Mouse (Mus musculus) small intestine, adult 2 months (tissue): ENCODE data around the gene Slc9a3r2.

Source experiments
- CTCF ChIP-seq: fragments of 200-500 bp; IDR thresholded peaks from 2 replicates; pipeline ENCODE4 v1.5.1; 2012; ENCODE audit warnings: low read depth, mild to moderate bottlenecking, control low read depth, inconsistent platforms, low read length, moderate library complexity, mixed read lengths; ENCODE audit not compliant: insufficient replicate concordance, insufficient read length; ENCODE audit errors: extremely low read depth
- POLR2A ChIP-seq: fragments of 200-500 bp; IDR thresholded peaks from 2 replicates; pipeline ENCODE4 v1.6.1; 2012; ENCODE audit warnings: low read depth, mild to moderate bottlenecking, control low read depth, inconsistent platforms, low read length, moderate library complexity

DNA sequence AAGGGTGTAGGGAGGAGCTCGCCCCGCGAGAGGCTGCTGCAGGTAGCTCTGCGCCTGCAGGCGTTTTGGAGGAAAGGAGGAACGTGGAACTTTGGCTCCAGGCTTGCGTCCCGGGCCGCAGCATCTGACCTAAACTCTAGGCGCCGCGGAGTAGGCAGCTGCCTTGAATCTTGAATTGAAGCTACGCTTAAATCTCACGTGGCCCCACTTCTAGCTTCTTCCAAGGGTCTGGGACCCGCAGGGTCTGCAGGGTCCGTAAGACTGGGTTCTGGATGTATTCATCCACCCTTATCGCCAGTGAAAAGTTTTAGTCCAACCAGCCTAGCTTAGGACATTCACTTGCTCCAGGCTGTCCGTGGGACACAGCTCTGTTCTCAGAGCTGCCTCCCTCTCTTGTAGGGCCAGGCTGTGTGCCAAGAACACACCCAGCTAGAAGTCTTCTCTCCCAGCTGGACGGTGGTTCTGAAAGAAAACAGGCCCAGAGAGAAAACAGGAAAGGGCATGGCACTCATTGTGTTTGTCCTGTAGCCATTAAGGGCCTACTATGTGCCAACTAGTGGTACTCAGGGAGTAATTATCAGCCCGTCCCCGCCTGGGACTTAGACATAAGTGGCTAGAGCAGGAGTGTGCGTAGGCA is 17.2 kb downstream of the Slc9a3r2 start:
- TF ChIP-seq CTCF: no peak
- no peak for TF ChIP-seq POLR2A
